Mouse (Mus musculus) megakaryocyte-erythroid progenitor cell, adult 5-6 weeks (primary cell): ENCODE data around the gene Gal3st2b. TPM values are rescaled to one million over a fixed set of nuclear protein-coding genes. Genes with fewer than 3 reads are reported as not detected.
"Not testable (repeated sequence)": the region's sequence is repeated elsewhere in the genome, so short reads cannot be mapped to it uniquely, and the experiment has no call there.

ENCODE experiments used
- ATAC-seq: replicated peaks from 2 replicates; pipeline ENCODE4 v1.8.0; 2016; ENCODE audit warnings: mild to moderate bottlenecking, inconsistent platforms; ENCODE audit not compliant: severe bottlenecking, poor library complexity, low FRiP score, low TSS enrichment
- total RNA-seq, 2 experiments: library from RNA; stranded (forward) in 1 of 2; stranded (reverse) in 1 of 2; fragments of 200-1000, 215-1000 nt in 1 of 2; fragments of >200 nt in 1 of 2; fragmentation: Nextera tagmentation in 1 of 2; gene quantifications; 2 replicates each; pipeline ENCODE4 v1.2.3; 2014 to 2017

Gal3st2b gene
- total RNA-seq (2014; fragmentation: Nextera tagmentation) (not detected in 2 replicates), total RNA-seq (2017) (not detected in 2 replicates)

DNA sequence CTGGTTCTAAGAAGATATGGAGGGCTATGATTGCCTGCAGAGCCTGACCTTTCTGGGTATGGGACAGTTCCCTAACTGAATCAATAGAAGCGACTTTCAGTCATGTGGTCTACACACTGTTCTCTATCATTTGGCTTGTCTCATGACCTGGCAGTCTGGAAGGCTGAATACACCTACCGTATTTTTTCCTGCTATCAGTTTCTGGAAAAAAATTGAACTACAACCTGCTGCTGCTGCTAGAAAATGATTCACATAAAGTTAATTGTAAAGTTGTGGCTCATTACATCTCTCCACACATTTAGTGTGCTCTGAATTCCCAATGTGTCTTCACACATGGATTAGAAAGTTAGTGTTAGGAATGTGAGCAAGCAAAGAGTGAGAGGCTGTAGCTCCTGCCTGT is at the start of gene Gal3st2b:
Gene Gal3st2b, plus strand, starts transcription at position 301 of the 400 bp plus-strand sequence.
- ATAC-seq = not testable (repeated sequence)

DNA sequence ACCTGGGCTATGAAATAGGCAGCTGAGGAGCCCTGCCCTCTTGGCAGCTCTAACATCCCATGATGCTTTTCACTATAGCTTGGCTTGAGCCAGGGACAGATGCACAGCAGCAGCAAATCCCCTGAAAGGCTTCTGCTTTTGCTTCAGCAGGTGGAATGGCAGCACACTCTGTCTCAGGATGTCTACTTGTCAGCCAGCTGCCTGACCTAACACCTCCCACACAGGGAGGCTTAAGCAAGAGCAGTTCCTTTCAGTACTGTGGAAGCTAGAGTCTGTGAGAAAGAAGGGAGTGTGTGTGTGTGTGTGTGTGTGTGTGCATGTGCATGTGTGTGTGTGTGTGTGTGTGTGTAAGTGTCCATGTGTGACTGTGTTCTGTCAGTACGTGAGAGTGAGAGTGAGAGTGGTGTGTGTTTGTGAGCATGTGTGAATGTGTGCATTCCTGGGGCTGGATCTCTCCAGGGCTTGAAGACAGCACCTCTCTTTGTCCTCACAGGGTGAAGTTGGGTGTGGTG is 46.5 kb upstream of the Gal3st2b start:
- ATAC-seq = peak; percentile 28; the same call in 1 of the 2 replicates

- not testable (repeated sequence) for ATAC-seq
Observed at GRCm38 (mm10) chr1:93874405-93874804, 43.7 kb upstream of the Gal3st2b start.

DNA sequence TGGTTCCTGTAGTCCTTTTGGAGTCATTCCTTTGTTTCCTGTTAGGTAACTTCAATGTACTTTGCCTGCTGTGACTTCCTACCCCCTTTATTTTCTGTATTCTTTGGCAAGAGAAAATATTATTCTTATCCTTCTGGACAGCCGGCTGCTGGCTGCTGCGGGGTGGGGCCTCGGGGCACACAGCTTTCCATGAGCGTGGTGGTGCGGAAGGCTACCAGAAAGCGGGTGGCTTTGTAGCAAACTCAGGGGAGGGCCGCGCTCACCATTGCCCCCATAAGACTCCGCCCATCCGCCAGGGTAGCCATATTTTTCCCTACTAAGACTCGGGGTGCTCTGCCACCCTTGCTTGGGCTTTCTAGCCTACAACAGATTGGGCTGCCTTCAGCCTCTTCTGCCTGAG is 36.3 kb upstream of the Gal3st2b start:
- not testable (repeated sequence) for ATAC-seq

DNA sequence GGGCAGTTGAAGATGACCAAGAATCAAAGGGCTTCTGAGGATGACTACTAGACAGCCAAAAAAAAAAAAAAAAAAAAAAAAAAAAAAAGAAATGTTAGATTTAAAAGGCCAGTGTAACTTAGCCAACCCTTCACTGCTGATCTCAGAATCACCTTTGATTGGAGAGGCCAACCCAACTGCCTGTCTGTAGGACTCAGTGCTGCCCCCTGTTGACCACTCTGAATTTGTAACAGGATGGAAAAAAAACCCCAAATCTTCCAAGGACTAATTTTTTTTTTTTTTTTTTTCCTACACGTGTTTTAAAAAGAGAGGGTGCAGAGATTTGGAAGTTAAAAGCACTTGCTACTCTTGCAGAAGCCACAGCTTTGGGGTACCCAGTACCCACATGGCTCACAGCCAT is 27.2 kb upstream of the Gal3st2b start:
- ATAC-seq = not testable (repeated sequence)

GRCm38 (mm10) chr1:93897395-93897794 is 20.7 kb upstream of the Gal3st2b start:
- peak; percentile 61 for ATAC-seq

DNA sequence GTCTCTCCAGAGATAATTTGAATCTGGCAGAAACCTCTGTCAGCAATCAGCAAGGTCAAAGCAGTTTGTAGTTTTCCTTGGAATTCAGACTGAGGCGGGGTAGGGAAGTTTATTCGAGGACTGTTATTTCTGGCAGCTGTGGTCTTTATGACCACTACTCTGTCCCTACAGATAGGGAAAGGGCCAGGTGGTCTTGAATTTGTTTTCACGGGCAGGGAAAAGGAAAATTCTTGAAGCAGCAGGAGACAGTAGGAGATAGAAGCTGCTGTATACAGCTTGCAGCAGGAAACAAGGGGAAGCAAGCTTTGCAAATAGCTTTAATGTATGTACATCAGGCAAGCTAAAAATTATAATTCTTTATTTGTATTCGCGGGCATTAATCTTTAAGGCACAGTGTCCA is 16.8 kb upstream of the Gal3st2b start:
- not testable (repeated sequence) for ATAC-seq

DNA sequence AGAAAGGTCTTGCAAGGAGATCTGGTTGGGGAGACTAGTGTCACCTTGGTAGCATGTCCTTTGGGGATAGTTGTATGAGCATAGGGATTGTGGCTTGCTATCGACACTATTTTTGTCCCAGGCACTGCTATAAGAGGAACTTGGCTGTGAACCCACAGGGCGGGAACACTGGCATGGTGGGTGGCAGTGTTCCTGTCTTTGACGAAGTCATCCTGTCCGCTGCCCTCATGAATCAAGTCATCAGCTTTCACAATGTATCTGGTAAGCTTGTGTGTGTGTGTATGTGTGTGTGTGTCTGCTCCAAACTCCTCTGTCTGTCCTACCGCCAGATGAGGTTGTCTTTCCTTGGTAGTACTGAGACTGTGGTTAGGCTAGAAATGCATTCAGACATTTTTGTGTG is 11.4 kb upstream of the Gal3st2b start:
- ATAC-seq = 0 out of 2 replicates have a peak, but pooled peaks have one; percentile 24

DNA sequence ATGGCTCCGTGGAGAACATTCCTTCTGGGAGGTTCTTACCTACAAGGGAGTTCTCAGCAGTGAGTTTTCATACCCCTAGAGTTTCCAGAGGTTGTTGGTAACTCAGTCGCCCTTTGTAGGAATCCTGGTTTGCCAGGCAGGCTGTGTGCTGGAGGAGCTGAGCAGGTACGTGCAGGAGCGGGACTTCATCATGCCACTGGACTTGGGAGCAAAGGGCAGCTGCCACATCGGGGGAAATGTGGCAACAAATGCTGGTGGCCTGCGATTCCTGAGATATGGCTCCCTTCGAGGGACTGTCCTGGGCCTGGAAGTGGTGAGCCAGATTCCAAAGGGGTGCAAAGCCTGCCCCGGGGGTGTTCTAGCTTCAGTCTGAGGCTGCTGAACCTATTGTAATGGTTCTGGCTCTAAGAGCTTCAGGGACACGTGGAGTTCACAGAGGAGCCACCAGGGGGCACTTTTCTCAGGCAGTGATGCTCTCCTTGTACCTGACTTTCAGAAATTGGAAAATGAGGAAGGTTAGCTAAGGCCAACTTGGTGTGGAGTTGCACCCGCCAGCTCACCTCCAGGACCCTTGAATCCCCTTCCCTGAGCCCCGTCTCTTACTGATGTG is 9.0 kb upstream of the Gal3st2b start:
- ATAC-seq = peak; percentile 86

- ATAC-seq = peak; percentile 88
Observed at GRCm38 (mm10) chr1:93911877-93912276, 6.2 kb upstream of the Gal3st2b start.

DNA sequence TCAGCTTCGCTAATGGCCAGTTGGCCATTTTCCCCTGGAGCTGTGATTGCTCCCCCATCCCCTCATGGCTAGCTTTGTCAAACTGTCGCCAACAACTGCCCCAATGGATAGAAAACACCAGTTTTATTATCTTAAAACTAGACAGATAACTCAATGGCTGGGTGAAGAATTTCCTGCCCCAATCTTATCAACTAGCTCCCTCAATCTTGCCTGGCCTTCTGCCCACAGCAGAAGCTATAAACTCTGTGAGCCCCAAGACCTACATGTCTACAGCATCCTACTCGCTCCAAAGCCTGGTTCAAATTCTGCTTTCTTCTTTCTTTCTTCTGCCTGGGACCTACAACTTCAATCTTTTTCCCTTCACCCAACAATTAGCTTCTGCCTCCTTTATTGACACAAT is 951 bp upstream of the Gal3st2b start:
- ATAC-seq = not testable (repeated sequence)

- not testable (repeated sequence) for ATAC-seq
Observed at GRCm38 (mm10) chr1:93918775-93919174, 664 bp downstream of the Gal3st2b start.

DNA sequence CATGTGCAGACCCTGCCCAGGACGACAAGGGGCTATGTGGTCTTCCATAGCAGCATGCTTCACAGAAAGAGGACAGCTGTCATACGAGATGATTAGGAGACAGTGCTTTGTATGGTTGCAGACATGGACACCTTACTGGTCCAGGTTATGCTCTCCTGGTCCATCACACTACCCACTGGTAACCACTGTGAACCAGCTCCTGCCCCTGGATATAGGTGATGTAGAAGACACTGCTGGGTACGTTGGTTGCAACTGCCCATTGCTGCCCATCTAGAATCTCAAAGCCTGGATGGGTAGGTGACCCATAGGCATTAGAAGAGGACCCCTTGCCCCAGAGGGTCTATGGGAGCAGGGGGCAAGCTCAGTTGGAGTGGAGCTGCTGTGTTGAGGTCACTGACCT is 1.2 kb downstream of the Gal3st2b start:
- not testable (repeated sequence) for ATAC-seq

DNA sequence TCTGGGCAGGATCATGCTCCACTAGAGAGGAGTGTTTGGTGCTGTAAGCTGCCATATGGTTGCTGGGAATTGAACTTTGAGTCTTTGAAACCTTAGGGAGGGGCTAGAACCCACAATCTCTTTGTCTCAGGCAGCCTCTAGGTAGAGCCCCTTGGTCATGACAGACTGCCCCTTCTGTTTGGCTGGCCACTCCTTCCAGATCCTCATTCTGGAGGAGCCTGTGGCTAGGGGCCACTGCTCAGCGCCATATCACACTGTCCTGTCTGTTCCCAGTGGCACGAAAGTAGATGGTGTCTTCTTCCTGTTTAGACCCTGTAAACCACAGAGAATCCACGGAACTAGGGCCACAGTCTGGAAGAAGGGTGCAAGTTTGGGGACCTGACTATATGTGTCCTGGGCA is 4.5 kb downstream of the Gal3st2b start:
- ATAC-seq = peak; percentile 47; the same call in 1 of the 2 replicates

GRCm38 (mm10) chr1:93923098-93923497 is 5.0 kb downstream of the Gal3st2b start:
- not testable (repeated sequence) for ATAC-seq

DNA sequence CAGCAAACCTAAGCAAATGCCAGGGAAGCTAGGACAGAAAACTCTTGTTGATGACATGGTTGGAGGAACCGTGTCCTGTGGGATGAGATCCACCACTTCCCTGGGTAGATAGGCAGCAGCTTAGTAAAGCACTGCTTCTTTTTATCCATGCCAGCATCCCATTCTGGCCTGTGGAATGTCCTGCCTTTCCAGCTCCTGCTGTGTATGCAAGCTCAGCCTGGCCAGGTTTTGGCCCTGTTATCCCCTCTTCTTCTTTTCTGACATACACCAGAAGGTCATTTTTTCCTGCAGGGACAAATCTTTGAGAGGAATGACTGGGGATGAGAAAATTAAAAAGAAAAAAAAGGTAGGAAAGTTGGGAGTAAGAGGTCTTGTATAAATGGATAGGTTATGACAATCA is 17.3 kb downstream of the Gal3st2b start:
- ATAC-seq = not testable (repeated sequence)

GRCm38 (mm10) chr1:93937807-93938206 is 19.7 kb downstream of the Gal3st2b start:
- ATAC-seq = not testable (repeated sequence)

GRCm38 (mm10) chr1:93938415-93938814 is 20.3 kb downstream of the Gal3st2b start:
- ATAC-seq = not testable (repeated sequence)

DNA sequence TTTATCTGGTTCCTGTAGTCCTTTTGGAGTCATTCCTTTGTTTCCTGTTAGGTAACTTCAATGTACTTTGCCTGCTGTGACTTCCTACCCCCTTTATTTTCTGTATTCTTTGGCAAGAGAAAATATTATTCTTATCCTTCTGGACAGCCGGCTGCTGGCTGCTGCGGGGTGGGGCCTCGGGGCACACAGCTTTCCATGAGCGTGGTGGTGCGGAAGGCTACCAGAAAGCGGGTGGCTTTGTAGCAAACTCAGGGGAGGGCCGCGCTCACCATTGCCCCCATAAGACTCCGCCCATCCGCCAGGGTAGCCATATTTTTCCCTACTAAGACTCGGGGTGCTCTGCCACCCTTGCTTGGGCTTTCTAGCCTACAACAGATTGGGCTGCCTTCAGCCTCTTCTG is 31.0 kb downstream of the Gal3st2b start:
- not testable (repeated sequence) for ATAC-seq

GRCm38 (mm10) chr1:93966489-93966888 is 48.4 kb downstream of the Gal3st2b start:
- ATAC-seq = 0 out of 2 replicates have a peak, but pooled peaks have one; percentile 52

DNA sequence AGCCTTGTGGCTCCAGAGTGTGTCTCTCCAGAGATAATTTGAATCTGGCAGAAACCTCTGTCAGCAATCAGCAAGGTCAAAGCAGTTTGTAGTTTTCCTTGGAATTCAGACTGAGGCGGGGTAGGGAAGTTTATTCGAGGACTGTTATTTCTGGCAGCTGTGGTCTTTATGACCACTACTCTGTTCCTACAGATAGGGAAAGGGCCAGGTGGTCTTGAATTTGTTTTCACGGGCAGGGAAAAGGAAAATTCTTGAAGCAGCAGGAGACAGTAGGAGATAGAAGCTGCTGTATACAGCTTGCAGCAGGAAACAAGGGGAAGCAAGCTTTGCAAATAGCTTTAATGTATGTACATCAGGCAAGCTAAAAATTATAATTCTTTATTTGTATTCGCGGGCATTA is 52.3 kb downstream of the Gal3st2b start:
- not testable (repeated sequence) for ATAC-seq
